Mouse (Mus musculus) limb, embryonic 10.5 days (tissue): Measurements from ENCODE around the gene Prkca. TPM values are rescaled to one million over a fixed set of nuclear protein-coding genes. Genes with fewer than 3 reads are reported as not detected.

Experiments
- DNase-seq: peaks from one replicate; pipeline ENCODE4 v3.0.0-alpha.2; 2017; ENCODE audit warnings: low spot score
- H3K27ac ChIP-seq: fragments of 300-500 bp; sonication (generic); 2 replicates; pipeline ENCODE4 v1.5.1; 2016; ENCODE audit warnings: mild to moderate bottlenecking
- H3K27me3 ChIP-seq: fragments of 300-500 bp; sonication (generic); 2 replicates; pipeline ENCODE4 v1.6.1; 2016; ENCODE audit warnings: low read depth, mild to moderate bottlenecking; ENCODE audit not compliant: poor library complexity, severe bottlenecking
- H3K36me3 ChIP-seq: fragments of 300-500 bp; sonication (generic); 2 replicates; pipeline ENCODE4 v1.6.1; 2016; ENCODE audit warnings: mild to moderate bottlenecking, moderate library complexity
- H3K4me1 ChIP-seq: fragments of 300-500 bp; sonication (generic); 2 replicates; pipeline ENCODE4 v1.6.1; 2016
- H3K4me3 ChIP-seq: fragments of 300-500 bp; sonication (generic); 2 replicates; pipeline ENCODE4 v1.5.1; 2016; ENCODE audit warnings: mild to moderate bottlenecking, moderate library complexity
- H3K9me3 ChIP-seq: fragments of 300-500 bp; sonication (generic); replicated peaks from 2 replicates; pipeline ENCODE4 v1.6.1; 2016; ENCODE audit warnings: mild to moderate bottlenecking
- WGBS: fragments of 180-500 bp; shearing (Covaris S2); methylation state at CpG from one replicate; pipeline ENCODE4 v1.1.7; 2016; 5-methylcytosine and 5-hydroxymethylcytosine counted together
- polyA plus RNA-seq: library from polyadenylated mRNA; unstranded; fragments of >200 nt; fragmentation: Nextera tagmentation; extraction: Ambion mirVana; gene quantifications from 2 replicates; pipeline ENCODE4 v1.2.1, GENCODE M21; 2016

Prkca gene
- polyA plus RNA-seq, 1 experiment from 2014 or later = 3.7 TPM

GRCm38 (mm10) chr11:108307258-108307657, 36.5 kb downstream of the Prkca start:
- Histone ChIP-seq H3K27ac (no peak overlapping the region), H3K9me3 (no peaks in the 10 kb centered on the region), H3K27me3 (no peaks in the 10 kb centered on the region), H3K4me3 (no peak overlapping the region), H3K36me3 (no peaks in the 10 kb centered on the region), H3K4me1 (peaks cover 7% of the 10 kb centered on the region; the same call in 1 of the 2 replicates)
- WGBS = 68% methylated on average over 7 of the region's 7 CpGs
- DNase-seq = no peak

GRCm38 (mm10) chr11:108303787-108304186, 39.9 kb downstream of the Prkca start:
- Histone ChIP-seq H3K9me3 (no peaks in the 10 kb centered on the region), H3K4me3 (no peak overlapping the region), H3K27ac (no peak overlapping the region), H3K36me3 (no peaks in the 10 kb centered on the region), H3K4me1 (peaks cover 27% of the 10 kb centered on the region), H3K27me3 (no peaks in the 10 kb centered on the region)
- no peak for DNase-seq
- WGBS = 92% methylated on average over 4 of the region's 4 CpGs

GRCm38 (mm10) chr11:108301796-108302490, 41.8 kb downstream of the Prkca start:
- no peaks in the 10 kb centered on the region for H3K9me3 ChIP-seq
- 74% methylated on average over 10 of the region's 10 CpGs for WGBS

GRCm38 (mm10) chr11:108301036-108301435, 42.7 kb downstream of the Prkca start:
- 89% methylated on average over 6 of the region's 6 CpGs for WGBS
- Histone ChIP-seq H3K4me3 (no peak overlapping the region), H3K27ac (no peak overlapping the region), H3K9me3 (no peaks in the 10 kb centered on the region), H3K36me3 (no peaks in the 10 kb centered on the region), H3K4me1 (peaks cover 27% of the 10 kb centered on the region), H3K27me3 (no peaks in the 10 kb centered on the region)
- no peak for DNase-seq

More at GRCm38 (mm10) chr11:108301796-108302490, 41.8 kb downstream of the Prkca start:
- Histone ChIP-seq H3K27ac (no peak overlapping the region), H3K36me3 (no peaks in the 10 kb centered on the region), H3K4me3 (no peak overlapping the region), H3K27me3 (no peaks in the 10 kb centered on the region), H3K4me1 (peaks cover 27% of the 10 kb centered on the region)
- DNase-seq = no peak

- no peak overlapping the region for H3K27ac ChIP-seq
- H3K4me1 ChIP-seq = peaks cover 27% of the 10 kb centered on the region
- H3K36me3 ChIP-seq = no peaks in the 10 kb centered on the region
- no peak overlapping the region for H3K4me3 ChIP-seq
- DNase-seq = no peak
- H3K9me3 ChIP-seq = no peaks in the 10 kb centered on the region
- 95% methylated on average over 1 of the region's 1 CpGs for WGBS
- H3K27me3 ChIP-seq = no peaks in the 10 kb centered on the region
Observed at GRCm38 (mm10) chr11:108300443-108300842, 43.3 kb downstream of the Prkca start.

- no peaks in the 10 kb centered on the region for H3K9me3 ChIP-seq
- no peaks in the 10 kb centered on the region for H3K27me3 ChIP-seq
- no peak overlapping the region for H3K4me3 ChIP-seq
- no peaks in the 10 kb centered on the region for H3K36me3 ChIP-seq
- WGBS = 91% methylated on average over 10 of the region's 10 CpGs
- no peak overlapping the region for H3K27ac ChIP-seq
- peaks cover 27% of the 10 kb centered on the region for H3K4me1 ChIP-seq
- no peak for DNase-seq
Observed at GRCm38 (mm10) chr11:108299913-108300312, 43.8 kb downstream of the Prkca start.

GRCm38 (mm10) chr11:108297956-108298355, 45.8 kb downstream of the Prkca start:
- Histone ChIP-seq H3K27me3 (no peaks in the 10 kb centered on the region), H3K27ac (no peak overlapping the region)
- 70% methylated on average over 8 of the region's 8 CpGs for WGBS

GRCm38 (mm10) chr11:108295373-108295772, 48.4 kb downstream of the Prkca start:
- Histone ChIP-seq H3K27me3 (no peaks in the 10 kb centered on the region), H3K36me3 (no peaks in the 10 kb centered on the region), H3K4me1 (peaks cover 7% of the 10 kb centered on the region; the same call in 1 of the 2 replicates), H3K4me3 (no peak overlapping the region), H3K27ac (no peak overlapping the region), H3K9me3 (no peaks in the 10 kb centered on the region)
- no peak for DNase-seq

More at GRCm38 (mm10) chr11:108297956-108298355, 45.8 kb downstream of the Prkca start:
- Histone ChIP-seq H3K4me1 (peaks cover 27% of the 10 kb centered on the region), H3K4me3 (no peak overlapping the region), H3K36me3 (no peaks in the 10 kb centered on the region), H3K9me3 (no peaks in the 10 kb centered on the region)
- DNase-seq = no peak

- Histone ChIP-seq H3K27ac (no peak overlapping the region), H3K27me3 (no peaks in the 10 kb centered on the region), H3K4me3 (no peak overlapping the region), H3K9me3 (no peaks in the 10 kb centered on the region), H3K36me3 (no peaks in the 10 kb centered on the region), H3K4me1 (no peaks in the 10 kb centered on the region)
- WGBS = 94% methylated on average over 12 of the region's 12 CpGs
- DNase-seq = no peak
Observed at GRCm38 (mm10) chr11:108294305-108294813, 49.4 kb downstream of the Prkca start.

- H3K27ac ChIP-seq = no peak overlapping the region
- no peak overlapping the region for H3K4me3 ChIP-seq
- no peak for DNase-seq
- 75% methylated on average over 3 of the region's 3 CpGs for WGBS
- H3K4me1 ChIP-seq = no peaks in the 10 kb centered on the region
- no peaks in the 10 kb centered on the region for H3K9me3 ChIP-seq
- no peaks in the 10 kb centered on the region for H3K27me3 ChIP-seq
- no peaks in the 10 kb centered on the region for H3K36me3 ChIP-seq
Observed at GRCm38 (mm10) chr11:108293843-108294242, 49.9 kb downstream of the Prkca start.

GRCm38 (mm10) chr11:108289192-108289591, 54.5 kb downstream of the Prkca start:
- no peak overlapping the region for H3K4me3 ChIP-seq
- H3K27me3 ChIP-seq = no peaks in the 10 kb centered on the region
- H3K36me3 ChIP-seq = no peaks in the 10 kb centered on the region
- DNase-seq = no peak
- 84% methylated on average over 5 of the region's 5 CpGs for WGBS
- no peak overlapping the region for H3K27ac ChIP-seq
- no peaks in the 10 kb centered on the region for H3K9me3 ChIP-seq
- H3K4me1 ChIP-seq = 0 out of 2 replicates have a peak, but pooled peaks cover 5% of the 10 kb centered on the region

GRCm38 (mm10) chr11:108287321-108287720, 56.4 kb downstream of the Prkca start:
- Histone ChIP-seq H3K36me3 (no peaks in the 10 kb centered on the region), H3K27ac (no peak overlapping the region), H3K4me3 (no peak overlapping the region), H3K27me3 (no peaks in the 10 kb centered on the region), H3K9me3 (no peaks in the 10 kb centered on the region), H3K4me1 (peaks cover 11% of the 10 kb centered on the region)
- no peak for DNase-seq
- 63% methylated on average over 2 of the region's 2 CpGs for WGBS

- WGBS = 69% methylated on average over 5 of the region's 5 CpGs
- H3K27me3 ChIP-seq = no peaks in the 10 kb centered on the region
- H3K36me3 ChIP-seq = no peaks in the 10 kb centered on the region
- H3K9me3 ChIP-seq = no peaks in the 10 kb centered on the region
- H3K4me3 ChIP-seq = no peak overlapping the region
- H3K4me1 ChIP-seq = peaks cover 19% of the 10 kb centered on the region
- no peak overlapping the region for H3K27ac ChIP-seq
- no peak for DNase-seq
Observed at GRCm38 (mm10) chr11:108285046-108285445, 58.7 kb downstream of the Prkca start.
